Mouse (Mus musculus) erythroblast, embryonic 14.5 days (primary cell): Measurements from ENCODE around the gene Slc22a22. TPM values are rescaled to one million over a fixed set of nuclear protein-coding genes. Genes with fewer than 3 reads are reported as not detected.

Source experiments
- H3K27me3 ChIP-seq: 2 replicates; pipeline ENCODE4 v1.6.1; 2012; ENCODE audit warnings: inconsistent platforms; ENCODE audit not compliant: control insufficient read depth
- H3K36me3 ChIP-seq: 2 replicates; pipeline ENCODE4 v1.6.1; 2012; ENCODE audit warnings: mild to moderate bottlenecking, inconsistent platforms; ENCODE audit not compliant: control insufficient read depth
- H3K4me1 ChIP-seq: 2 replicates; pipeline ENCODE4 v1.6.1; 2012; ENCODE audit warnings: inconsistent platforms; ENCODE audit not compliant: control insufficient read depth
- H3K4me3 ChIP-seq: replicated peaks from 2 replicates; pipeline ENCODE3; 2012; ENCODE audit warnings: moderate library complexity, mild to moderate bottlenecking, inconsistent platforms
- H3K9me3 ChIP-seq: 2 replicates; pipeline ENCODE4 v1.6.1; 2012; ENCODE audit warnings: low read length, inconsistent platforms, mixed read lengths; ENCODE audit not compliant: control insufficient read depth
- GATA1 ChIP-seq: IDR thresholded peaks from 2 replicates; pipeline ENCODE4 v1.6.1; 2012; ENCODE audit warnings: low read length, inconsistent platforms, mixed read lengths
- TAL1 ChIP-seq: IDR thresholded peaks from 3 replicates; pipeline ENCODE4 v1.6.1; 2012; ENCODE audit warnings: low read length, inconsistent platforms, mixed read lengths
- polyA plus RNA-seq: library from polyadenylated mRNA; stranded (reverse); fragments of >175 nt; gene quantifications from 2 replicates; pipeline ENCODE4 v1.2.3, GENCODE M21; 2012

Slc22a22 gene
- polyA plus RNA-seq, 1 experiment: not detected

- Histone ChIP-seq H3K4me3 (no peak overlapping the region), H3K27me3 (no peaks in the 10 kb centered on the region), H3K4me1 (no peaks in the 10 kb centered on the region), H3K9me3 (no peaks in the 10 kb centered on the region), H3K36me3 (no peaks in the 10 kb centered on the region)
- TF ChIP-seq TAL1 (no peak), GATA1 (no peak)
These were observed 78.8 kb downstream of the Slc22a22 start for GRCm38 (mm10) chr15:57398439-57399148.

DNA sequence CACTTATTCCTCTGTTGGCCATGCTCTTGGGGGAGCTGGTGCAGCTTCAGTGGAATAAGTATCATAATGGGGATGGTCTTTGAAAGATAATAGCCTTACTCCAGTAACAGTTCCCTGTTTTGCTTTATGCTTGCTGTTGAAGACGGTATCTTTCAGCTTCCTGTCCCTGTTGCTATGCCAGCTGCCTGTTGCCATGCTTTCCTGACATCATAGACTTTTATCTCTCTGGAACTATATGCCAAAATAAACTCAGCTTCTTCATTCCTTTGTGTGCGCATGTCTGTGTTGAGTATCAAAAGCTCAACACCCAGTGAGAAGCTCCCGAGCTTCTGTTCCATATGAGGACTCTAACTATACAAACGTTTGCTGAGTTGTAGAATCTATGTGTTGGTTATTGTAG is 83.4 kb downstream of the Slc22a22 start:
- TF ChIP-seq TAL1: no peak
- no peak for TF ChIP-seq GATA1
- H3K27me3 ChIP-seq: no peaks in the 10 kb centered on the region
- H3K9me3 ChIP-seq: no peaks in the 10 kb centered on the region
- no peaks in the 10 kb centered on the region for H3K4me1 ChIP-seq
- no peaks in the 10 kb centered on the region for H3K36me3 ChIP-seq
- H3K4me3 ChIP-seq: no peak overlapping the region

DNA sequence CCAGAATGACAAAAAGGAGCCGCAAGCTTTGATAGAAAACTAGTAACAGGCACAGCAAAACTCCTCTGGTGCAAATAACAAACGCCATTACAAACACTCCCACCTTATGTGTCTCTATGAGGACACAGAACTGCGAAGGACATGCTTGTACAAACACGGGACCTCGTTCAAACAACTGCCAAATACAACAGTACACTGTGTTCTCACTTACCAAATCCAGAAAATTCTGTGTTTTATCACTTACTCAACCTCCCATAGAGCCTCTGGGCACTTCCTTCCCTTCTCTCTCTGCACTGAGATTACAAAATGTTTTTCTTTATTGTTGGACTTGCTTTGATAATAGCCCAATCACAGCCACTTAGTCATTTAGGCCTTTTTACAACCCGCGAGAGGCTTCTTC is 97.0 kb downstream of the Slc22a22 start:
- H3K9me3 ChIP-seq: no peaks in the 10 kb centered on the region
- TF ChIP-seq TAL1: no peak
- TF ChIP-seq GATA1: no peak
- H3K4me1 ChIP-seq: no peaks in the 10 kb centered on the region
- no peak overlapping the region for H3K4me3 ChIP-seq
- H3K27me3 ChIP-seq: no peaks in the 10 kb centered on the region
- H3K36me3 ChIP-seq: no peaks in the 10 kb centered on the region

DNA sequence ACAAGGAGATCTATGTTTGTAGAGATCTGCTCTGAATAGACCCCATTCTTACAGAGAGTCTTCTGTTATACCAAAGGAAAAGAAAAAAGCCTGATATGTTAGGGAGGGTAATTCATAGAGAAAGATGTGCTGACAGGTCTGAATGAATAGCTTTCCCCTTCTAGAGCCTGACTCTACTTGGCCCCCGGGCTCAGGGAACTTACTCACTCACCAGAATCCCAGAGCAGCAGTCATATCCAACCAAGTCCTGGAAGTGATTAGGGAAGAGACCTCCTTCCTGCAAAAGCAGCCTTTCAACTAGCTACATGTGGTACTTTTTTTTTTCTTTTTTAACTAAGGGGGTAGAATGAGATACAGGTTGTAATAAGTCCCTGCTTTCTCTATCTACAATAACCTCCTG is 111.0 kb downstream of the Slc22a22 start:
- Histone ChIP-seq H3K4me1 (no peaks in the 10 kb centered on the region), H3K9me3 (no peaks in the 10 kb centered on the region), H3K4me3 (no peak overlapping the region), H3K27me3 (no peaks in the 10 kb centered on the region), H3K36me3 (no peaks in the 10 kb centered on the region)
- TF ChIP-seq GATA1 (no peak), TAL1 (no peak)

GRCm38 (mm10) chr15:57355278-57355677 is 122.1 kb downstream of the Slc22a22 start:
- Histone ChIP-seq H3K36me3 (no peaks in the 10 kb centered on the region), H3K9me3 (no peaks in the 10 kb centered on the region), H3K27me3 (no peaks in the 10 kb centered on the region), H3K4me1 (no peaks in the 10 kb centered on the region), H3K4me3 (no peak overlapping the region)
- no peak for TF ChIP-seq TAL1
- no peak for TF ChIP-seq GATA1

DNA sequence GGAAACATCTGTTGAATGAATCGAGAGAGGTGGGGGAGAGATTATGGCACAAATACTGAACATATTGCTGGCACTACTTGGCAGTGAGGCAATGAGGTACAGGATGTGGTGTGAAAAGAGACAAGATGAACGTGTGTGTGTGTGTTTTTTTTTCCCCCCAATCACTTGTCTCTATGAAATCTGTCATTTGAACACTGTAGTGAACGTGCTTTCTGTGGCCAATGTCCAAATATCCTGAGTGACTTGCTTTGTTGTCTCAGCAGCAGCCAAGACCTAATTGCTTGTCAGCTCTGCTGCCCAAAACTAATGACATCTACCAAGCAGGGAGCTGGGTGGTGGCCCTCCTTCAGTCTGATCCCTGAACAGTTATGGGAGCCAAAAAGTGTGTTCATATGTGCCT is 136.9 kb downstream of the Slc22a22 start:
- H3K9me3 ChIP-seq: no peaks in the 10 kb centered on the region
- no peak for TF ChIP-seq TAL1
- TF ChIP-seq GATA1: no peak
- no peak overlapping the region for H3K4me3 ChIP-seq
- H3K4me1 ChIP-seq: no peaks in the 10 kb centered on the region
- no peaks in the 10 kb centered on the region for H3K36me3 ChIP-seq
- H3K27me3 ChIP-seq: no peaks in the 10 kb centered on the region

- Histone ChIP-seq H3K4me1 (no peaks in the 10 kb centered on the region), H3K4me3 (no peak overlapping the region)
- no peak for TF ChIP-seq GATA1
These were observed 146.1 kb downstream of the Slc22a22 start for GRCm38 (mm10) chr15:57331326-57331725.

DNA sequence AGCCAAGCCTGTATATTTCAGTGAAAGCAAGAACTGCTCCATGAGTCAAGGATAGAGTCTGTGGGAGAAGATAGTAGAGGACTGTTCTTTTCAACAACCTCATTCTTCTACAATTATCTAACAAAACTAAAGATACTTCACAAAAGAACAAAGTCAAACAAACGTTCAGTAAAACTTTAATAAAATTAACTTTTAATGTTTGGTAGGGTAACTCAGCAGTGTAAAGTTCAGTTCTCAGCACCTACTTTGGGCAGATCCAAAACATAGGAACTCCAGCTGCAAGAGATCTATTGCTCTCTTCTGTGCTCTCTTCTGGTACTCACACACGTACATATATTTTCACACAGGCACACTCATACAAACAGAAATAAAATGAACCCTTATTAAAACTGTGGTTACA is 159.4 kb downstream of the Slc22a22 start:
- Histone ChIP-seq H3K4me1 (no peaks in the 10 kb centered on the region), H3K27me3 (no peaks in the 10 kb centered on the region), H3K4me3 (no peak overlapping the region), H3K36me3 (no peaks in the 10 kb centered on the region), H3K9me3 (no peaks in the 10 kb centered on the region)
- no peak for TF ChIP-seq GATA1

More at GRCm38 (mm10) chr15:57331326-57331725, 146.1 kb downstream of the Slc22a22 start:
- Histone ChIP-seq H3K27me3 (no peaks in the 10 kb centered on the region), H3K36me3 (no peaks in the 10 kb centered on the region), H3K9me3 (peaks cover 4% of the 10 kb centered on the region)

- no peak overlapping the region for H3K4me3 ChIP-seq
- H3K4me1 ChIP-seq: no peaks in the 10 kb centered on the region
- H3K36me3 ChIP-seq: no peaks in the 10 kb centered on the region
- H3K27me3 ChIP-seq: no peaks in the 10 kb centered on the region
- no peak for TF ChIP-seq TAL1
- TF ChIP-seq GATA1: no peak
- H3K9me3 ChIP-seq: no peaks in the 10 kb centered on the region
These were observed 160.9 kb downstream of the Slc22a22 start for GRCm38 (mm10) chr15:57316486-57316885.

DNA sequence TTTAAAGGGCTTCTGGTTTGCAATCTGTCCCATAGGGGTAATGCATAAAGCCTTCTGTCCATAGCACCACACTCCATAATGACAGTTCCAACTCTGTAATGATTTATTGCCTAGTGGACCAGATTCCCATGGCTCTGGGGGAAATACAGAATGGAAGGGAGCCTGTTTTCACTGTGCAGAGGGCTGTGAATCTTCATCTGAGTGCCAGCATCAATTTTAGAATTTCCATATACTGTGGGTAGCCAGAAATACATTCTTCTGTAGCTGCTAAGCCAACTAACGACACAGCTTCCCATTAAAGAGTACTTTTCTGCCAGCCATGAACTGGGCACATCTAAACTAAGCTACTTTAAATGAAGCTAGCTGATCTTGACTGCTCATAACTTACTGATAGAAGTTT is 174.7 kb downstream of the Slc22a22 start:
- Histone ChIP-seq H3K4me3 (no peak overlapping the region), H3K9me3 (no peaks in the 10 kb centered on the region), H3K36me3 (no peaks in the 10 kb centered on the region), H3K27me3 (no peaks in the 10 kb centered on the region), H3K4me1 (no peaks in the 10 kb centered on the region)
- no peak for TF ChIP-seq TAL1
- no peak for TF ChIP-seq GATA1
